Mouse (Mus musculus): Measurements from ENCODE around the gene Mt4.

GRCm38 (mm10) chr8:94152513-94153300 lies 15.7 kb downstream of the Mt4 start, which contains the start of gene Mt3:
- TF ChIP-seq CTCF (IDR thresholded peaks at IDR 0.05; ENCODE audit: low read depth) (peak; percentile 27; the same call in 1 of the 2 replicates), EP300 (IDR thresholded peaks at IDR 0.05; ENCODE audit: low read depth) (no peak)

Measured in heart, postnatal 0 days (tissue).